Mouse (Mus musculus): ENCODE measurements around the gene Plaur.

DNA sequence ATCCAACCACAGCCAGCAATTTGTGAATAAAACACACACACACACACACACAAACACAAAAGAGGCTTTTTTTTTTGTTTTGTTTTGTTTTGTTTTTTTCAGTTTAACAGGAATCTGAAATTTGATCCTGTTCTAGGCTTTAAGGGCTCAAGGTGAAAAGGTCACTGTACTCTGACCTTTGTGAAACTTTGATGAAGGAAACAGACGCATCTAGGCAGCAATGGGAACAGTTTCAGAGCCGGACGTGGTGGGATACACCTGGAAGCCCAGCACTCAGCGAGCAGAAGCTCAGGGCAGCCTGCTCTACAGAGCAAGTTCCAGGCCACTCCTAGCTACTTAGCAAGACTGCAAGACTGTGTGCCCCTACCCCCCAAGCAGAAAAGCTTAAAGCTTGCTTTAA is 42.6 kb downstream of the Plaur start:
- TF ChIP-seq GATA1 (IDR thresholded peaks at IDR 0.05; ENCODE audit: borderline replicate concordance, low read length) (no peak), FLI1 (IDR thresholded peaks at IDR 0.05; ENCODE audit: low read length) (no peak)
